ENCODE assay signal across 16 mouse cellular contexts in genomic region chr13:70165511-70166225, GRCm38 (mm10).
A peak's percentile ranks its signal among the peaks of the same experiment; 100 is the strongest.
DNase-seq lines count a peak whose midpoint lies in the region; ATAC-seq and TF ChIP-seq lines count a peak whose summit lies in the region.
"Had no signal": no experiment of that assay in that cellular context is flagged by ENCODE, and none has a peak within 500 bp of the region (broad histone marks: within the 10 kb centered on the region; RNA-seq: fewer than 3 reads in every experiment).

No protein-coding gene starts in this region.

- no peaks in the 10 kb centered on the region for H3K4me1 ChIP-seq in cerebellum, adult 2 months (ENCODE audit: control insufficient read depth, insufficient read depth, low read length)
- peaks cover 17% of the 10 kb centered on the region for H3K4me1 ChIP-seq in hindbrain, embryonic 13.5 days (replicated peaks)
- H3K4me1 ChIP-seq in hindbrain, embryonic 12.5 days = peaks cover 5% of the 10 kb centered on the region; the same call in 1 of the 2 replicates
- peaks cover 4% of the 10 kb centered on the region; the same call in 1 of the 2 replicates for H3K4me1 ChIP-seq in neural tube, embryonic 14.5 days (ENCODE audit: control insufficient read depth, insufficient read depth, low read length)
- H3K4me1 ChIP-seq in neural tube, embryonic 15.5 days = peaks cover 23% of the 10 kb centered on the region
- H3K4me1 ChIP-seq in midbrain, embryonic 16.5 days (ENCODE audit: control insufficient read depth, insufficient read depth, low read length) = peaks cover 2% of the 10 kb centered on the region; the same call in 1 of the 2 replicates

- no peaks in the 10 kb centered on the region for H3K27me3 ChIP-seq in cerebellum, adult 2 months (ENCODE audit: control insufficient read depth, insufficient read depth, low read length)
- H3K27me3 ChIP-seq in hindbrain, embryonic 13.5 days = no peaks in the 10 kb centered on the region
- H3K27me3 ChIP-seq in hindbrain, embryonic 12.5 days = no peaks in the 10 kb centered on the region
- H3K27me3 ChIP-seq in neural tube, embryonic 14.5 days (ENCODE audit: control insufficient read depth, insufficient read depth, low read length) = no peaks in the 10 kb centered on the region
- no peaks in the 10 kb centered on the region for H3K27me3 ChIP-seq in neural tube, embryonic 15.5 days (replicated peaks)
- no peaks in the 10 kb centered on the region for H3K27me3 ChIP-seq in midbrain, embryonic 16.5 days (ENCODE audit: control insufficient read depth, insufficient read depth, low read depth, low read length)

- H3K27ac ChIP-seq in cerebellum, adult 2 months (ENCODE audit: insufficient read depth, low read length) = no peak overlapping the region
- H3K27ac ChIP-seq in hindbrain, embryonic 13.5 days = no peak overlapping the region
- H3K27ac ChIP-seq in hindbrain, embryonic 12.5 days = no peak overlapping the region
- peak overlapping the region; percentile 40; the same call in 1 of the 2 replicates for H3K27ac ChIP-seq in neural tube, embryonic 14.5 days (ENCODE audit: low read depth, low read length)
- no peak overlapping the region for H3K27ac ChIP-seq in neural tube, embryonic 15.5 days (replicated peaks)
- no peak overlapping the region for H3K27ac ChIP-seq in midbrain, embryonic 16.5 days (ENCODE audit: low read length)
- H3K27ac ChIP-seq: macrophage had no signal

- no peaks in the 10 kb centered on the region for H3K36me3 ChIP-seq in hindbrain, embryonic 13.5 days
- no peaks in the 10 kb centered on the region for H3K36me3 ChIP-seq in hindbrain, embryonic 12.5 days
- H3K36me3 ChIP-seq in neural tube, embryonic 14.5 days (ENCODE audit: control insufficient read depth, insufficient read depth, low read length) = no peaks in the 10 kb centered on the region
- H3K36me3 ChIP-seq in neural tube, embryonic 15.5 days = no peaks in the 10 kb centered on the region
- H3K36me3 ChIP-seq in midbrain, embryonic 16.5 days (ENCODE audit: control insufficient read depth, insufficient read depth, low read length) = no peaks in the 10 kb centered on the region

- no peaks in the 10 kb centered on the region for H3K9me3 ChIP-seq in hindbrain, embryonic 13.5 days
- no peaks in the 10 kb centered on the region for H3K9me3 ChIP-seq in hindbrain, embryonic 12.5 days (replicated peaks)
- H3K9me3 ChIP-seq in neural tube, embryonic 14.5 days (ENCODE audit: control insufficient read depth, low read length) = no peaks in the 10 kb centered on the region
- H3K9me3 ChIP-seq in neural tube, embryonic 15.5 days (replicated peaks) = no peaks in the 10 kb centered on the region
- H3K9me3 ChIP-seq in midbrain, embryonic 16.5 days (replicated peaks; ENCODE audit: control insufficient read depth, low read length, poor library complexity, severe bottlenecking) = no peaks in the 10 kb centered on the region

- no peak overlapping the region for H3K4me3 ChIP-seq in cerebellum, adult 2 months (replicated peaks; ENCODE audit: insufficient read depth, low read depth, low read length)
- no peak overlapping the region for H3K4me3 ChIP-seq in hindbrain, embryonic 13.5 days
- H3K4me3 ChIP-seq in hindbrain, embryonic 12.5 days = no peak overlapping the region
- no peak overlapping the region for H3K4me3 ChIP-seq in neural tube, embryonic 14.5 days (ENCODE audit: low read depth, low read length)
- H3K4me3 ChIP-seq in neural tube, embryonic 15.5 days (replicated peaks) = no peak overlapping the region
- no peak overlapping the region for H3K4me3 ChIP-seq in midbrain, embryonic 16.5 days (ENCODE audit: low read depth, low read length)

- no peak for TF ChIP-seq CTCF in cerebellum, adult 2 months (IDR thresholded peaks at IDR 0.05; ENCODE audit: borderline replicate concordance, insufficient read depth, low read depth, low read length)

- H3K9ac ChIP-seq in hindbrain, embryonic 13.5 days = no peak overlapping the region
- H3K9ac ChIP-seq in hindbrain, embryonic 12.5 days = no peak overlapping the region
- H3K9ac ChIP-seq in neural tube, embryonic 14.5 days (replicated peaks; ENCODE audit: low read depth, low read length) = no peak overlapping the region
- no peak overlapping the region for H3K9ac ChIP-seq in neural tube, embryonic 15.5 days (replicated peaks)
- H3K9ac ChIP-seq in midbrain, embryonic 16.5 days (ENCODE audit: low read depth, low read length) = no peak overlapping the region
- H3K9ac ChIP-seq: lung, embryonic 14.5 days had no signal

- H3K4me2 ChIP-seq in hindbrain, embryonic 13.5 days = no peak overlapping the region
- no peak overlapping the region for H3K4me2 ChIP-seq in hindbrain, embryonic 12.5 days (replicated peaks)
- no peak overlapping the region for H3K4me2 ChIP-seq in neural tube, embryonic 14.5 days (ENCODE audit: low read depth, low read length)
- H3K4me2 ChIP-seq in neural tube, embryonic 15.5 days = no peak overlapping the region
- peak overlapping the region; percentile 19 for H3K4me2 ChIP-seq in midbrain, embryonic 16.5 days (ENCODE audit: low read length)
- H3K4me2 ChIP-seq: liver, embryonic 11.5 days; lung, embryonic 14.5 days had no signal

- WGBS in cerebellum, adult 2 months = 12% methylated on average over 15 of the region's 15 CpGs
- WGBS in hindbrain, embryonic 13.5 days = 63% methylated on average over 15 of the region's 15 CpGs
- 66% methylated on average over 15 of the region's 15 CpGs for WGBS in hindbrain, embryonic 12.5 days
- 57% methylated on average over 15 of the region's 15 CpGs for WGBS in neural tube, embryonic 14.5 days
- 46% methylated on average over 15 of the region's 15 CpGs for WGBS in neural tube, embryonic 15.5 days
- 50% methylated on average over 15 of the region's 15 CpGs for WGBS in midbrain, embryonic 16.5 days

- DNase-seq in cerebellum, postnatal 10 days = peak; percentile 88 to 92
- DNase-seq in cerebellum, adult 2 months = no peak
- DNase-seq in kidney, postnatal 10 days = no peak
- DNase-seq: adrenal gland, postnatal 14 days; heart, postnatal 10 days; kidney, adult 11 months; kidney, postnatal 14 days; layer of hippocampus, adult 9-11 months; lung, embryonic 14.5 days had no signal

- TF ChIP-seq POLR2A in cerebellum, adult 2 months (IDR thresholded peaks at IDR 0.05; ENCODE audit: borderline replicate concordance, insufficient read depth, low read length) = no peak

- 0 out of 2 replicates have a peak, but pooled peaks have one; percentile 22 for ATAC-seq in hindbrain, embryonic 13.5 days (ENCODE audit: low FRiP score)
- no peak for ATAC-seq in hindbrain, embryonic 12.5 days (ENCODE audit: low FRiP score)
- no peak for ATAC-seq in neural tube, embryonic 14.5 days (ENCODE audit: low read depth)
- no peak for ATAC-seq in neural tube, embryonic 15.5 days (ENCODE audit: low FRiP score)
- no peak; the same call in 1 of the 2 replicates for ATAC-seq in midbrain, embryonic 16.5 days

Comparison
In these comparisons a context has a peak if more than half of its experiments do, and no peak if none do; other contexts are left out.
1. DNase-seq: peak in cerebellum, postnatal 10 days (2 of 2); none in cerebellum, adult 2 months (0 of 2) and kidney, postnatal 10 days (single experiment).